Mouse (Mus musculus) cortical plate, adult 2 months (tissue): ENCODE data around the gene She.

Experiments
- CTCF ChIP-seq: fragments of 200-500 bp; IDR thresholded peaks from 2 replicates; pipeline ENCODE4 v1.5.1; 2011; ENCODE audit warnings: mild to moderate bottlenecking, control low read depth, low read length; ENCODE audit not compliant: insufficient read depth; ENCODE audit errors: extremely low read depth
- POLR2A ChIP-seq: fragments of 200-500 bp; IDR thresholded peaks from 2 replicates; pipeline ENCODE4 v1.6.1; 2011; ENCODE audit warnings: mild to moderate bottlenecking, low read length, control low read depth; ENCODE audit not compliant: insufficient read depth; ENCODE audit errors: extremely low read depth

- TF ChIP-seq POLR2A = no peak
- no peak for TF ChIP-seq CTCF
Measured at GRCm38 (mm10) chr3:89819897-89820296, 11.3 kb upstream of the She start.
